Mouse (Mus musculus): ENCODE measurements around the gene Rpl10.

Gene Rpl10

GRCm38 (mm10) chrX:74281041-74281731 is 10.6 kb downstream of the Rpl10 start:
- 3% methylated on average over 14 of the region's 14 CpGs for WGBS

DNA sequence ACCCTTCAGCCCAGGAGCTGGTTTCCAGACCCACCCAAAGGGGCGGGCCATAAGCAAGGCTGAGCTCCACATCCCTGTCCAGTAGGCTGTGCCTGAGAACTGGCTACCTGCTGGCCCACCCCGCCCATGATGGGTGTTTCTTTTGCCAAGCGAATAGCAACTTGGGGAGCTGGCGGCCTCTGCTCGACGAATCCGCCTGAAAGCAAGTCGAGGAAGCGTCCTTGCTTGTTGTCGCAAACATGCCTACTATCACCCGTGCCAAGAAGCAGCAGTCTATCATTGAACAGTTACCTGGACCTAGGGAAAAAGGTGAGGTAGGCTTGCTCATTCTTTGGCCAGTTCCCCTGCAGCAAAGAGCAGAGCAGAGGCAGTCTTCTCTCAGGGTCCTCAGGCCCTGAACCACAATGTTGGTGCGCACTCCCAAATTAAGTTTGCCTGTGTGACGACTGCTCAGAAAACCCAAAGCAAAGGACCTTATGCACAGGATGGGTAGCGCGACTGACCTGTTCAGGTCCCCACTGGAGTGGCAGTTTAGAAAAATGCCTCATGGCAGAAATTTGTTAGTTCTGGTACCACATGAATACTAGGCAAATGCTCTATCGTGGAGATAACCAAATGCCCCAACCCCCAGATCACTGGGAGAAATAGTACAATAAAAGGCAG is 11.3 kb downstream of the Rpl10 start, which contains the start of the genes Taz and Dnase1l1:
Gene Taz, plus strand, starts transcription at position 181 of the 663 bp plus-strand sequence.
Gene Dnase1l1, minus strand, starts transcription at position 606 of the 663 bp plus-strand sequence.
- 8% methylated on average over 16 of the region's 16 CpGs for WGBS

GRCm38 (mm10) chrX:74282395-74283091 is 11.9 kb downstream of the Rpl10 start:
- 1% methylated on average over 38 of the region's 39 CpGs for WGBS

GRCm38 (mm10) chrX:74283092-74283437 is 12.5 kb downstream of the Rpl10 start:
- WGBS, result 12% methylated on average over 5 of the region's 5 CpGs

DNA sequence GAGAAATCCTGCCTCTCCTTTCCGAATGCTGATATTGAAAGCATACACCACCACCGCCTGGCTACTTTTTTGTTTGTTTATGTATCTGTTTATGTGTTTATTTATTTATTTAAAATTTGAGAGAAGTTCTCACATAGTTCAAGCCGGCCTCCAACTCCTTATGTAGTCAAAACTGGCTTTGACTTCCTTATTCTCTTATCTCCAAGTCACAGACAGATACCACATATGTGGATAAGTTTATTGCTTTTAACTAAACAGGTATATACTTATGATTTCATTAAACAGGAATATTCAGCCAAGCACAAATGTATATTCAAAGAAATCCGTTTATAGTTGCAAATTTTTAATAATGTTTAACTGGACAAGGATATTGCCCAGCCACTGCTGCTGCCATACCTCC is 22.8 kb downstream of the Rpl10 start:
- 83% methylated on average over 4 of the region's 4 CpGs for whole genome bisulfite sequencing

DNA sequence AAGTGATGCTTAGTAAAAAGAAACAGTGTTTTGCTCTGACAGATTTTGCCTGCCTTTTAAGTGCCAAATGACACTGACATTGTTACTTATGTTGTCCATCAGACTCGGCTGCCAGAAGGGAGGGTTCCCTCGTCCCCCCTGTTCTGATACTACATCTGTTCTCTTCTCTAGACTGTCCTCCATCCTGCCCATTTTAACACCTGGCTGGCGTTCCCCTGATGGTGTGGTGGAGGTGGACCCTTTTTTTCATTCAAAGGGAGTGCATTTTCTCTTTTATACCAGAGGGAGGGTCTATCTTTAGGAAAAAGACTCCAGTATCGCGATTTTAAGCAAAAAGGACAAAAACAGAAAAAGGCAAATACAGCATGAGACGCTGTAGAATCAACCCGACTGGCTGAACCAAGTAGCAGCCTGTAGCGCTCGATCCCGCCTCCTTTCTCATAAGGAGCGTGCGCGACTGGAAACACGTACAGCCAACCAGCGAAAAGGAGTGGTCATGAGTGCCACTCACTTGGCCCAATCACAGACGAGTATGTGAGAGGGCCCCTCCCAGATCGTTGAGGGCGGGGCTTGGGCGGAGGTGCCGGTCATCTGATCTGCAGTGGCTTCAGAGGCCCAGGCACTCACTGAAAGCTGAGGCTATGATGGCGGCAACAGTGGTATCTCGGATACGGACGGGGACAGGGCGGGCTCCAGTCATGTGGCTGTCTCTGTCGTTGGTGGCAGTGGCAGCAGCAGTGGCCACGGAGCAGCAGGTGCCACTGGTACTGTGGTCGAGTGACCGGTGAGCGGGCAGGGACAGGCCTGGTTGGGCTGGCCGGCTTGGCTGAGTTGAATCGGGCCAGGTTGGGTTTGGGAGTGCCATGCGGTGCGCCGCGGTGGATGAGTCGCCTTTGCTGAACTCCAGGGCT is 26.2 kb downstream of the Rpl10 start, which contains the start of gene Atp6ap1:
Gene Atp6ap1, plus strand, starts transcription at position 560 of the 911 bp plus-strand sequence.
- 4% methylated on average over 37 of the region's 37 CpGs for WGBS

- 70% methylated on average over 1 of the region's 1 CpGs for WGBS
Measured at GRCm38 (mm10) chrX:74298348-74298747, 27.7 kb downstream of the Rpl10 start.

DNA sequence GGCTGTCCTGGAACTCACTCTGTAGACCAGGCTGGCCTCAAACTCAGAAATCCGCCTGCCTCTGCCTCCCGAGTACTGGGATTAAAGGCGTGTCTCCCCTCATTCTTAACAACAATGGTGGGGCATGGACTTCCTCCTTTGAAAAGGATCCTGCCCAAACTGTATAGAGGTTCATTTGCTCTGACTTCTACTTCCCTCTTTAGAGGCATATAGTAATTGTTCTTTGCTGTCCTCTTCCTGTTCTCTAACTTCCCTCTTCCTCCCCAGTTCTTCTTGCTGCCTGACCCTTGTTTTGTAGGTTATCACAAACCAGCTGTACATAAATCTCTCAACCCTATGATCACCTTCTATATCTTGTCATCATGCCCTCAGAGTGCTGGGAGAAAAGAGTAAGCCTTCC is 29.1 kb downstream of the Rpl10 start:
- 81% methylated on average over 3 of the region's 3 CpGs for WGBS

DNA sequence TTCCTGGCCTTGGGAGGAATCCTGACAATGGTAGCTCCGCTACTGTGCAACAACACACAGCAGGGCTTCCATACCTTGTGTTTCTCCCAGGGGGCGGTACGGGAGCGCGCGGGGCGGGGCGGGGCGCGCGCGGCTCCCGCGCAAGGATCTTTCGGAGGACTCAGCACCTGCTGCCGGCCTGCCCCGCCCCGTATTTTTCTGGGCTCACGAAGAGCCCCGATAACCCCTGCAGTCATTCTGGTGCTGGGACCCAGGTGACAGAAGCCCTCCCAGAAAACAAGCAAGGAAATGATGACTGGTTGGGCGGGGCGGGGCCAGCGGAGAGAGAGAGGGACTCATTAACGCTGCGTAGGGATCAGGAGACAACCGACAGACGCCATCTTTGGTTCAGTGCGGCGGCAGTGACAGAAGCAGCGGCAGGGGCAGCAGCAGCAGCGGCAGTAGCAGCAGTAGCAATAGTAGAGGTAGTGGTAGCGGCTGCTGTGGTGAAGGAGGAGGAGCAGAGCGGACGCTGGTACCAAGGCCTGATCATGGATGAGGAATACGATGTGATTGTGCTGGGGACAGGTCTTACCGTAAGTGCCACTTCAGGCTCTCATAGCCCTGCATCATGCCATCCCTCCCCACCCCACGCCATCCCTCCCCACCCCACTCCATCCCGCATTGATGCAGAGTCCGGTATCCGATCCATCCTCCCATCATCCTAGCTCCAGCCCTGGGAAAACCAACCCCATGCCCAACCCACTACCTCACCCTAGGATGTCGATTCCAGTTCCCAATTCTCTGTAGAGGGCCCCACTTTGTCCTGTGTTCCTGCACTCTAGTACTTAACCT is 34.5 kb downstream of the Rpl10 start, which contains the start of gene Gdi1:
Gene Gdi1, plus strand, starts transcription at position 132 of the 834 bp plus-strand sequence.
- WGBS, result 3% methylated on average over 40 of the region's 41 CpGs

DNA sequence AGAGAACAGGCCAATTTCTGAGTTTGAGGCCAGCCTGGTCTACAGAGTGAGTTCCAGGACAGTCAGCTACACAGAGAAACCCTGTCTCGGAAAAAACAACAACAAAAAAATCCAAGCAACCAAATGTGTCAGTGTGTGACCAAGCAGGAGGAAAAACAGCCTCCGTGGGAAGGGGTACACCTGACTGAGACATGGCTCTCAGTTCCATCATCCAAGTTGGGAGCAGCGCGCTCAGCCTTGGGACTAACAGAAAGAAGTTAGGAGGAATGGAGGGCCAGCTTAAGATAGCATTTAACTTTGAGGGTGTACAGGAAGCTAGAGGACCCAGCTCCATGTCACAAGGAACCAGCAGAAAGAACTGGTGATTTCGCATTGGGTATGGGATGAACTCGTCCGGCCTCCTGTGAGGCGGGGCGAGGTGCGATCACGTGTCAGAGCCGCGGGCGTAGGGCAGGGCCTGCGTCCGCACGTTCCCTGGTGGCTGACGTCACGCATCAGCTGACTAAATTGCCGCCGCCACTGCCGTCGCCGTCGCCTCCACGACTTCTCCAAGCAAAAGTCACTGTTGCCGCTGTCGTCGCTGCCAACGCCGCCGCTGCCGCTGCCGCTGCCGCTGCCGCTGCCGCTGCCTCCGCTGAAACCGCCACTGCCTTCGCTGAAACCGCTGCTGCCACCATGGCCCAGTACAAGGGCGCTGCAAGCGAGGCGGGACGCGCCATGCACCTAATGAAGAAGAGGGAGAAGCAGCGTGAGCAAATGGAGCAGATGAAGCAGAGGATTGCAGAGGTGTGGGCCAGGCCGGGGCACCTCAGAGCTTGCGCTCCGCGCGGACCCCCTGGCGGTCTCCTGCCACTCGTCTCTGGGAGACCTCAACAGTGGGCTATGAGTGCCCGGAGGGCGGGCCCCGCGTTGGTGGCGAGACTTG is 42.2 kb downstream of the Rpl10 start, which contains the start of gene Fam50a:
Gene Fam50a, plus strand, starts transcription at position 494 of the 925 bp plus-strand sequence.
- 7% methylated on average over 35 of the region's 59 CpGs for WGBS
